Mouse (Mus musculus): ENCODE results near the gene Spp1. TPM values are rescaled to one million over a fixed set of nuclear protein-coding genes. Genes with fewer than 3 reads are reported as not detected.
"Not testable (repeated sequence)": the region's sequence is repeated elsewhere in the genome, so short reads cannot be mapped to it uniquely, and the experiment has no call there.

Gene Spp1
- polyA plus RNA-seq, 1 experiment = 134 TPM

GRCm38 (mm10) chr5:104423861-104424260 is 11.1 kb upstream of the Spp1 start:
- WGBS = 89% methylated on average over 3 of the region's 3 CpGs
- no peak overlapping the region for H3K4me3 ChIP-seq (replicated peaks; ENCODE audit: extremely low read depth, low read depth, low read length)
- no peaks in the 10 kb centered on the region for H3K4me1 ChIP-seq (ENCODE audit: control insufficient read depth, insufficient read depth, low read length)
- TF ChIP-seq CTCF (IDR thresholded peaks at IDR 0.05; ENCODE audit: insufficient read depth, low read length) = no peak
- no peak for TF ChIP-seq POLR2A (IDR thresholded peaks at IDR 0.05; ENCODE audit: borderline replicate concordance, extremely low read depth, low read depth, low read length)
- DNase-seq = no peak

GRCm38 (mm10) chr5:104425949-104426348 is 9.0 kb upstream of the Spp1 start:
- Histone ChIP-seq H3K4me3 (replicated peaks; ENCODE audit: extremely low read depth, low read depth, low read length) (no peak overlapping the region), H3K4me1 (ENCODE audit: control insufficient read depth, insufficient read depth, low read length) (no peaks in the 10 kb centered on the region)
- WGBS = 47% methylated on average over 8 of the region's 8 CpGs
- TF ChIP-seq CTCF (IDR thresholded peaks at IDR 0.05; ENCODE audit: insufficient read depth, low read length) (no peak), POLR2A (IDR thresholded peaks at IDR 0.05; ENCODE audit: borderline replicate concordance, extremely low read depth, low read depth, low read length) (no peak)
- no peak for DNase-seq

- 32% methylated on average over 12 of the region's 12 CpGs for WGBS
- DNase-seq = peak; percentile 8
- Histone ChIP-seq H3K4me1 (ENCODE audit: control insufficient read depth, insufficient read depth, low read length) (no peaks in the 10 kb centered on the region), H3K4me3 (replicated peaks; ENCODE audit: extremely low read depth, low read depth, low read length) (no peak overlapping the region)
- TF ChIP-seq CTCF (IDR thresholded peaks at IDR 0.05; ENCODE audit: insufficient read depth, low read length) (no peak), POLR2A (IDR thresholded peaks at IDR 0.05; ENCODE audit: borderline replicate concordance, extremely low read depth, low read depth, low read length) (no peak)
Measured at GRCm38 (mm10) chr5:104432886-104433285, 2.0 kb upstream of the Spp1 start.

GRCm38 (mm10) chr5:104433968-104434565 is 851 bp upstream of the Spp1 start:
- no peak for DNase-seq
- no peaks in the 10 kb centered on the region for H3K4me1 ChIP-seq (ENCODE audit: control insufficient read depth, insufficient read depth, low read length)
- no peak overlapping the region for H3K4me3 ChIP-seq (replicated peaks; ENCODE audit: extremely low read depth, low read depth, low read length)
- WGBS = 51% methylated on average over 6 of the region's 6 CpGs
- TF ChIP-seq POLR2A (IDR thresholded peaks at IDR 0.05; ENCODE audit: borderline replicate concordance, extremely low read depth, low read depth, low read length) (no peak), CTCF (IDR thresholded peaks at IDR 0.05; ENCODE audit: insufficient read depth, low read length) (no peak)

GRCm38 (mm10) chr5:104436406-104437076 is 1.6 kb downstream of the Spp1 start:
- WGBS = 56% methylated on average over 7 of the region's 7 CpGs
- no peak for DNase-seq
- Histone ChIP-seq H3K4me1 (ENCODE audit: control insufficient read depth, insufficient read depth, low read length) (no peaks in the 10 kb centered on the region), H3K4me3 (replicated peaks; ENCODE audit: extremely low read depth, low read depth, low read length) (no peak overlapping the region)
- TF ChIP-seq POLR2A (IDR thresholded peaks at IDR 0.05; ENCODE audit: borderline replicate concordance, extremely low read depth, low read depth, low read length) = no peak
- TF ChIP-seq CTCF (IDR thresholded peaks at IDR 0.05; ENCODE audit: insufficient read depth, low read length) = no peak

- TF ChIP-seq CTCF (IDR thresholded peaks at IDR 0.05; ENCODE audit: insufficient read depth, low read length) = no peak
- TF ChIP-seq POLR2A (IDR thresholded peaks at IDR 0.05; ENCODE audit: borderline replicate concordance, extremely low read depth, low read depth, low read length) = no peak
- 76% methylated on average over 6 of the region's 6 CpGs for WGBS
- H3K4me1 ChIP-seq (ENCODE audit: control insufficient read depth, insufficient read depth, low read length) = no peaks in the 10 kb centered on the region
Measured at GRCm38 (mm10) chr5:104442396-104442795, 7.5 kb downstream of the Spp1 start.

GRCm38 (mm10) chr5:104442850-104443249 is 7.9 kb downstream of the Spp1 start:
- no peak for DNase-seq
- WGBS = 46% methylated on average over 1 of the region's 1 CpGs
- no peaks in the 10 kb centered on the region for H3K4me1 ChIP-seq (ENCODE audit: control insufficient read depth, insufficient read depth, low read length)

More at GRCm38 (mm10) chr5:104442396-104442795, 7.5 kb downstream of the Spp1 start:
- DNase-seq = no peak
- H3K4me3 ChIP-seq (replicated peaks; ENCODE audit: extremely low read depth, low read depth, low read length) = no peak overlapping the region

GRCm38 (mm10) chr5:104446156-104446555 is 11.2 kb downstream of the Spp1 start:
- 6% methylated on average over 3 of the region's 3 CpGs for WGBS
- TF ChIP-seq POLR2A (IDR thresholded peaks at IDR 0.05; ENCODE audit: borderline replicate concordance, extremely low read depth, low read depth, low read length) (no peak), CTCF (IDR thresholded peaks at IDR 0.05; ENCODE audit: insufficient read depth, low read length) (peak; percentile 80)
- Histone ChIP-seq H3K4me1 (ENCODE audit: control insufficient read depth, insufficient read depth, low read length) (no peaks in the 10 kb centered on the region), H3K4me3 (replicated peaks; ENCODE audit: extremely low read depth, low read depth, low read length) (no peak overlapping the region)
- peak; percentile 26 for DNase-seq

More at GRCm38 (mm10) chr5:104442850-104443249, 7.9 kb downstream of the Spp1 start:
- no peak overlapping the region for H3K4me3 ChIP-seq (replicated peaks; ENCODE audit: extremely low read depth, low read depth, low read length)
- TF ChIP-seq CTCF (IDR thresholded peaks at IDR 0.05; ENCODE audit: insufficient read depth, low read length) (no peak), POLR2A (IDR thresholded peaks at IDR 0.05; ENCODE audit: borderline replicate concordance, extremely low read depth, low read depth, low read length) (no peak)

- not testable (repeated sequence) for H3K4me3 ChIP-seq (replicated peaks; ENCODE audit: extremely low read depth, low read depth, low read length); DNase-seq; H3K4me1 ChIP-seq (ENCODE audit: control insufficient read depth, insufficient read depth, low read length)
- 37% methylated on average over 6 of the region's 6 CpGs for whole genome bisulfite sequencing
Measured at GRCm38 (mm10) chr5:104448346-104448745, 13.4 kb downstream of the Spp1 start.

- WGBS = 63% methylated on average over 3 of the region's 3 CpGs
- Histone ChIP-seq H3K4me1 (ENCODE audit: control insufficient read depth, insufficient read depth, low read length) (no peaks in the 10 kb centered on the region), H3K4me3 (replicated peaks; ENCODE audit: extremely low read depth, low read depth, low read length) (no peak overlapping the region)
- DNase-seq = no peak
- TF ChIP-seq CTCF (IDR thresholded peaks at IDR 0.05; ENCODE audit: insufficient read depth, low read length) (no peak), POLR2A (IDR thresholded peaks at IDR 0.05; ENCODE audit: borderline replicate concordance, extremely low read depth, low read depth, low read length) (no peak)
Measured at GRCm38 (mm10) chr5:104449491-104449890, 14.6 kb downstream of the Spp1 start.
